Mouse (Mus musculus): ENCODE measurements around the gene Nktr. TPM values are rescaled to one million over a fixed set of nuclear protein-coding genes. Genes with fewer than 3 reads are reported as not detected.
A peak's percentile ranks its signal among the peaks of the same experiment; 100 is the strongest.

Nktr gene
- polyA plus RNA-seq, 1 experiment from 2014 or later: 84.1 TPM

DNA sequence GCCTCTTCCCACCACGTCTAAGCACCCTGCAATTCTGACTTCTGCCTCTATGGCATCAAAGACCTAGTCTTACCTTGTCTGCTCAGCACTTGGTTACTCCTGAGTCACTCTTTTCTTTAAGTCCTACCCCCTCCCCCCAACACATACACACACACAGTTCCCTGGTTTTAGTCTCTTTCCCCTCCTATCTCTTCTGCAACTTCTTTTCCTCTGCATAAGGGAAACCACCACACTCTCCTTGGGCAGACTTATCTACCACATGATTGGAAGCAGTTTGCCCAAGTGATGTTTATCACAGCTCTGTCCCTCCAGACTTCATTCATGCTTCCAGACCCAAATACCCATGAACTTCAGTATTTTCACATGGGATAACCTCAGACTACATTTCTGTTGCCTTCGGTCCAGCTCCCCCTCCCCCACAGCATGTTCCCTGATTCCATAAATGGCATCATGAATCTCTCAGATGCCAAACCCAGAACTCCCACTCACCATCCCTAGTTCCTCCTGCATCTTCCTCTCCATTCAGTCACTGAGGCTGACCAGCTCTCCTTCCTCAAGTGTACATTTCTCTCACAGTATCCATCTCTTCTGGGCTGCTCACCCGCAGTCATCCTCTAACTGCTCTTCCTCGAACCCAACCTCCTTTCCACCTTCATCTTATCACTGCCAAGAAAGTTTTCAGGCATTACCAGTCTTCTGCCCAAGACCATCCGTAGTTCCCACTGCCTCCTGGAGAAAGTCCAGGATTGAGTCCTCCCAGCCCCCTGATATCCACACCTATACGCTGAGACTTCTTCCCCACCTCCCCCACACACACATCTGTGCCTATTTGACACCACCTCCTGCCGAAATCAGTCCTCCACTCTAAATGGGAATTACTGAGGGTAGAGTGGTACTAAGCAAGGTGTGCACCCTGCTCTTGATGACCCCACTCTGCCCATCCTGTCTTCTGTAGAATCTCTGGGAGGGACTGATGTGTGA is 10.2 kb upstream of the Nktr start:
- Histone ChIP-seq H3K4me1 (peaks cover 34% of the 10 kb centered on the region), H3K4me2 (replicated peaks) (no peak overlapping the region), H3K4me3 (no peak overlapping the region), H3K27me3 (peaks cover 2% of the 10 kb centered on the region; the same call in 1 of the 2 replicates), H3K9me3 (no peaks in the 10 kb centered on the region), H3K36me3 (peaks cover 16% of the 10 kb centered on the region), H3K27ac (no peak overlapping the region), H3K9ac (no peak overlapping the region)
- WGBS: 67% methylated on average over 7 of the region's 7 CpGs
- ATAC-seq (ENCODE audit: low FRiP score, low read depth): no peak

DNA sequence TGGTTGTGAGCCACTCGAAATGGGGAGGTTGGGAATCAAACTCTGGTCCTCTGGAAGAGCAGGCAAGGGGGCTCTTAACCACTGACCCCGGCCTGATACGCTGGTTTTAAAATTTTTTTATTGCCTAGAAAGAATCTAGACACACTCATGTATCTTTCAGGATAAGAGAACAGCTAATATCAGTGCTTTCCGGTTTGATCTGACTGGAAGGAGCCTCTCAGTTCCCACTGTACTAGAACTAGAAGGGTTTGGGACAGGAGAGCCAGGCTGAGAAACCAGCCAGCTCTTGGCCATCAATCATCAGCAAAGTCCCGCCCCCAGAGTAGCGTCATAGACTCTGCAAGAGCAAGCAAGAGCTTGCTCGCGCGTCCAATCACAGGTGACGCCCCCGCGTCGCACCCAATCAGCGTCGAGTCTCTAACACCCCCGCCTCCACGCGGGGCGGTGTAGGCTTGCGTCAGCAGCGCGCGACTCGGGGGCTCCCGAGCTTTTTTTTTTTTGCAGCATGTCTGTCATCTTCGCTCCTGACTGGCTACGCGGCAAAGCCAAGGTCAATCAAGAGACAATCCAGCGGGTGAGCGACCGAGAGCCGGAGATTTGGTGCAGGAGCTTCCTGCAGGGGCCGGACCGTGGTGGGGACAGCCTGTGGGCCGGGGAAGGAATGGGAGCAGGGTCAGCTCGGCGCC is 8.9 kb upstream of the Nktr start, which contains the start of gene Ss18l2:
Gene Ss18l2 (plus strand): TSS at position 432 of the 686 bp plus-strand sequence.
- Histone ChIP-seq H3K4me3 (peak within 1 kb of the TSS; percentile 78), H3K27me3 (peaks cover 2% of the 10 kb centered on the region; the same call in 1 of the 2 replicates), H3K9me3 (no peaks in the 10 kb centered on the region), H3K9ac (peak within 1 kb of the TSS; percentile 95), H3K27ac (peak within 1 kb of the TSS; percentile 80), H3K36me3 (peaks cover 17% of the 10 kb centered on the region), H3K4me1 (peaks cover 27% of the 10 kb centered on the region), H3K4me2 (replicated peaks) (peak within 1 kb of the TSS; percentile 89)
- ATAC-seq (ENCODE audit: low FRiP score, low read depth): peak; percentile 100
- WGBS: 5% methylated on average over 37 of the region's 37 CpGs

DNA sequence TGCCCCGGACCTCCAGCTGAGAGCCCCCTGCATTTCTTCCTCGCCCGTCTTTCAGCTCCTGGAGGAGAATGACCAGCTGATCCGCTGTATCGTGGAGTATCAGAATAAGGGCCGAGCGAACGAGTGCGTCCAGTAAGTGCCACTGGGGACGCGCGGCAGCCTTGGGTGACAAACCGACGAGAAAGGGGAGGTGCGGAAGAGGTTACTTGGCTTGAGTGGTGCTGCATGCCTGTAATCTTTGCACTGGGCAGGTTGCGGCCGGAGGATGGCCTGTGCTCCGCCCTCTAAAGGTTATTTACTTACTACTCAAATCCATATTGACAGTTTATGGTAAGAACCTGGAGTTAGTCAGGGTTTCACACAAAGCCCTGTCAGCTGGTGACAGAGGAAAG is 8.4 kb upstream of the Nktr start:
- peaks cover 21% of the 10 kb centered on the region for H3K4me1 ChIP-seq
- peak overlapping the region; percentile 78 for H3K4me3 ChIP-seq
- H3K27me3 ChIP-seq: peaks cover 2% of the 10 kb centered on the region; the same call in 1 of the 2 replicates
- H3K27ac ChIP-seq: peak overlapping the region; percentile 80
- 0% methylated on average over 18 of the region's 18 CpGs for WGBS
- peak overlapping the region; percentile 89 for H3K4me2 ChIP-seq (replicated peaks)
- peak; percentile 9; the same call in 1 of the 2 replicates for ATAC-seq (ENCODE audit: low FRiP score, low read depth)
- H3K9ac ChIP-seq: peak overlapping the region; percentile 95
- peaks cover 17% of the 10 kb centered on the region for H3K36me3 ChIP-seq
- H3K9me3 ChIP-seq: no peaks in the 10 kb centered on the region

DNA sequence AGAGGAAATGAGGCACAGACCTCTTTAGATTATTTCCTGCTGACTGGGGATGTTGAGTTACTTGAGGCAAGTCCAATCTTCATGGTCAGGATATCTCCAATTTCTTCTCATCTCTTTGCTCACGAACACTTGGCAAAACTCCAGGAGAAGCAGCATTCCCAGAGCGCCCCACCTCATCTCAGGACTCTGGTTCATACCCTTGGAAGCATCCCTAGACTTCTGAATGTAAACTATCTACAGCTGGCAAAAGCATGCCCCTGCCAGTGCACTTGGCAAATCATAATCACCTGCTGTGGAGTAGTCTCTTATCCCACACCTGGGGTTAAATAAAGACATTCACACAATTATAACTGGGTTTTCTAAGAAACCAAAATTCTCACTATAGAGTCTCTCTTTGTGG is 1.9 kb upstream of the Nktr start:
- H3K4me2 ChIP-seq (replicated peaks): no peak overlapping the region
- WGBS: 77% methylated on average over 2 of the region's 2 CpGs

DNA sequence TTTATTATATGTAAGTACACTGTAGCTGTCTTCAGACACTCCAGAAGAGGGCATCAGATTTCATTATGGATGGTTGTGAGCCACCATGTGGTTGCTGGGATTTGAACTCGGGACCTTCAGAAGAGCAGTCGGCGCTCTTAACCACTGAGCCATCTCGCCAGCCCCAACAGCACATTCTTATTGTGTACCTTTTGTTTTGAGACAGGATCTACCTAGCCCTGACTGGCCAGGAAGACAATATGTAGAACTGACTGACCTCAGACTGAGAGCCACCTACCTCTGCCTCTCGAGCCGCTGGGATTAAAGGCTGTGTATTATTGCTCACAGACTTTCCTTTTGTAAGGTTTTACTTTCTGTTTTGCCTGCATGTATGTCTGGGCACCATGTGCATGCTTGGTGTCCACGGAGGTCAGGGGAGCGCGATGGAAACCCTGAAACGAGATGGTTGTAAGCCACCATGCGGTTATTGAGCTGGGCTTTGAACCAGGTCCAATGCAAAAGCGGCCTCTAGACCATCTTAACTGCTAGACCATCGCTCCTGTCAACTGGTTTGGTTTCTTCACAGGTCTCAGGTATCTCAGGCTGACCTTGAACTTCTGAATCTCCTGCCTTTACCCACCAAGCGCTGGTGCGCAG is 781 bp upstream of the Nktr start:
- peak overlapping the region; percentile 73 for H3K9ac ChIP-seq
- peaks cover 7% of the 10 kb centered on the region for H3K36me3 ChIP-seq
- H3K9me3 ChIP-seq: no peaks in the 10 kb centered on the region
- WGBS: 71% methylated on average over 15 of the region's 15 CpGs
- peak overlapping the region; percentile 70 for H3K4me2 ChIP-seq (replicated peaks)
- no peak for ATAC-seq (ENCODE audit: low FRiP score, low read depth)
- H3K27ac ChIP-seq: peak overlapping the region; percentile 94
- peak overlapping the region; percentile 88 for H3K4me3 ChIP-seq
- H3K27me3 ChIP-seq: no peaks in the 10 kb centered on the region
- H3K4me1 ChIP-seq: peaks cover 15% of the 10 kb centered on the region

More for the DNA sequence above, 1.9 kb upstream of the Nktr start:
- H3K27me3 ChIP-seq: no peaks in the 10 kb centered on the region
- H3K4me1 ChIP-seq: peaks cover 15% of the 10 kb centered on the region
- H3K9me3 ChIP-seq: no peaks in the 10 kb centered on the region
- no peak overlapping the region for H3K4me3 ChIP-seq
- peaks cover 17% of the 10 kb centered on the region for H3K36me3 ChIP-seq
- H3K27ac ChIP-seq: no peak overlapping the region
- ATAC-seq (ENCODE audit: low FRiP score, low read depth): no peak
- no peak overlapping the region for H3K9ac ChIP-seq

DNA sequence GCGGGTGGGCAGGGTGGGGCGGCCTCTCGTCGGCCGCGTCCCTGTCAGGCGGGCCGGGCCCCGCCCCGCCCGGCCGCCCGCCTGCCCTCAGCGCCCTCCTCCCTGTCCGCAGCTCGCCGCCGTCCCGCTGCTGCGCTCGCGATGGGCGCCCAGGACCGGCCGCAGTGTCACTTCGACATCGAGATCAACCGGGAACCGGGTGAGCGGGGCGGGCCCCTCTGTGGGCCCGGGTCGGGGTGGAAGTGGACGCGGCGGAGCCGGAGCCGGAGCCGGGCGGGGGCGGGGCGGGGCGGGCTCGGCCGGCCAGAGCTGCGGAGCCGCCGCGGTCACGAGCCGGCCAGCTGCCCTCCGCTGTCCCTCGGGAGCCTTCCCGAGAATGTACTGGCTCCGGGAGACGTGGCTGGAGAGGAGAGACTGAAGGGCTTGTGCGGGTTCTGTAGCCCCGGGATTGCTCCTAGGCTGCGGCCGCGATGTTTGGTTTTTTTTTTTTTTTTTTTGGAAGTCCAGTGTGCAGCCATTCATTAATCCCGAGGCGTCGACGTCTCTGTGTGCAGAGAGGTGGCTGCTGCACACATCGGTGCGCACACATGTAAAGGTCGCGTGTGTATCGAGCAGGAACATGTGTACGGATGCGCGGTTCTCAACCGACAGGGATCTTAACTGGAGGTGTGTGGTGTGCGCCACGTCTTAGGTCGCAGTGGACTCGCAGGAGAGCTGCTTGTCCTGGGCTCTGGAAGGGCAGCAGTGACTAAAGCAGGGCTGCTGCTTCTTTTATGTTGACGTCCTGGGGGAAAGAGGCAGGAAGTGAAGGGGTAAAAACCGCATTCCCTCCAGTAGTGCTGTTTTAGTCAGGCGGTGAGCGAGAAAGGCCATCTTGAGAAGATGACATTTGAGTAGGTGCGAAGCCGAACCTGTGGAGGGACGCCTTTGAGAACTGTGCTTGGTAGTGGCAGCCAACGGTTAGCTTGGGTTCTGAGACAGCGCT is 670 bp downstream of the Nktr start:
- Histone ChIP-seq H3K27ac (peak overlapping the region; percentile 94), H3K4me1 (peaks cover 16% of the 10 kb centered on the region), H3K27me3 (no peaks in the 10 kb centered on the region), H3K9ac (peak overlapping the region; percentile 94), H3K4me2 (replicated peaks) (peak overlapping the region; percentile 86), H3K9me3 (no peaks in the 10 kb centered on the region), H3K4me3 (peak overlapping the region; percentile 88), H3K36me3 (no peaks in the 10 kb centered on the region)
- peak; percentile 10 for ATAC-seq (ENCODE audit: low FRiP score, low read depth)
- under 1% methylated on average over 75 of the region's 87 CpGs for WGBS

DNA sequence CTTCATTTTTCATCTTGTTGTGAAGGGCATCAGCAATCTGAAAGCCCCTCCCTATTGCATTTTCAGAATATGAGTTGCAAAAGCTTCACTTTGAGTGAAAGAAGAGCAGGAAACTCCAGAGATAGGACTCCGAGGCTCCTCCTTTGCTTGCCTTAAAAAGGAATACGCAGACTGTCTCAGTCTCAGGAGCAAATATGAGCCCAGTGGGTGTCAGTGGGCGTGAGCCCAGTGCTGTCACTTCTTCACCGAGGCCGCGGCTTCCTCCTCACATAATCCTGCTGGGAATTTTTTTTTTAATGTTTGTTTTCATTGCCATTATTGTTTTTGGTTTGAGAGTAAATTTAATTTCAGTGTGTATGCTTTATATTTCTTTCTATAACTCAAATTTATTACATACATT is 21.5 kb downstream of the Nktr start:
- H3K9ac ChIP-seq: no peak overlapping the region
- 93% methylated on average over 6 of the region's 6 CpGs for WGBS

DNA sequence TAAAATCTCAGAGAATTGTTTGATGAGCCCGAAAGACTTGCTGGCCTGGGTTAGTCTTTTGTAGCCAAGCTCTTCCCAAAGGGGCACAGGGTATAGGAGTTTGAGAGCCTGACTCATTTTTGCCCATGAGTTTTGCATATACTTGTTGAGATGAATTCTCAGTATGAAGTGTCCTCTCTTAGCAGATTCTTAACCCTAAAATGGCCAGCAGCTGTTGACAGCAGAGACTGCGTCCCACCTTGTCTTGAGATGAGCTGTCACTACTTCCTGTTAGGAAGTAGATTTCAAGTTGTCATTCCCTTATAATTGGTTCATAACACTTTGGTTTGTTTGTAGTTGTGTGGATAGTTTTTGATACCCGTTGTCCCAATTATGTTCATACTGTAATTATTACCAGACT is 22.2 kb downstream of the Nktr start:
- Histone ChIP-seq H3K4me2 (replicated peaks) (no peak overlapping the region), H3K9me3 (no peaks in the 10 kb centered on the region), H3K27me3 (no peaks in the 10 kb centered on the region), H3K4me1 (no peaks in the 10 kb centered on the region), H3K36me3 (peaks cover 54% of the 10 kb centered on the region), H3K4me3 (no peak overlapping the region), H3K27ac (no peak overlapping the region), H3K9ac (no peak overlapping the region)
- 91% methylated on average over 3 of the region's 3 CpGs for WGBS
- no peak for ATAC-seq (ENCODE audit: low FRiP score, low read depth)

More for the DNA sequence above, 21.5 kb downstream of the Nktr start:
- H3K9me3 ChIP-seq: no peaks in the 10 kb centered on the region
- ATAC-seq (ENCODE audit: low FRiP score, low read depth): no peak
- H3K4me3 ChIP-seq: no peak overlapping the region
- H3K4me1 ChIP-seq: no peaks in the 10 kb centered on the region
- no peak overlapping the region for H3K4me2 ChIP-seq (replicated peaks)
- no peaks in the 10 kb centered on the region for H3K27me3 ChIP-seq
- peaks cover 53% of the 10 kb centered on the region for H3K36me3 ChIP-seq
- H3K27ac ChIP-seq: no peak overlapping the region

DNA sequence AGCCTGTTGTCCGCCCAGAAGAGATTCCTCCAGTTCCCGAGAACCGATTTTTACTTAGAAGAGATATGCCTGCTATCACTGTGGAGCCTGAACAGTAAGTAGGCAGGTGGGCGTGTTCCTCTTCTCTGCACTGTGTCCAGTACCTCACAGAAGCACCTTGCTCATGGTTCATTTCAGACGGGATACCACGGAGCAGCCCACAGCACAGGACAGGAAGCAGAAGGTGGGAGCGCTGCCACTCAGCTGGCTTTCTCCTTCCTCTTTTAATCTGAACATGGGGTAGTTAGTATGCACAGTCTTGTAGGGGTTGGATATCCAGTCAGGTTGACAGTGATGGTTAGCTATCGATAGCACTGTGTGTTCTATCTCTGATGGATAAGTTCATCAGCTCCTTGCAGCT is 25.1 kb downstream of the Nktr start:
- H3K4me1 ChIP-seq: no peaks in the 10 kb centered on the region
- H3K27me3 ChIP-seq: no peaks in the 10 kb centered on the region
- H3K4me2 ChIP-seq (replicated peaks): no peak overlapping the region
- H3K9ac ChIP-seq: no peak overlapping the region
- no peaks in the 10 kb centered on the region for H3K9me3 ChIP-seq
- 92% methylated on average over 8 of the region's 8 CpGs for WGBS
- no peak overlapping the region for H3K27ac ChIP-seq
- H3K36me3 ChIP-seq: peaks cover 82% of the 10 kb centered on the region
- no peak overlapping the region for H3K4me3 ChIP-seq
- no peak for ATAC-seq (ENCODE audit: low FRiP score, low read depth)

DNA sequence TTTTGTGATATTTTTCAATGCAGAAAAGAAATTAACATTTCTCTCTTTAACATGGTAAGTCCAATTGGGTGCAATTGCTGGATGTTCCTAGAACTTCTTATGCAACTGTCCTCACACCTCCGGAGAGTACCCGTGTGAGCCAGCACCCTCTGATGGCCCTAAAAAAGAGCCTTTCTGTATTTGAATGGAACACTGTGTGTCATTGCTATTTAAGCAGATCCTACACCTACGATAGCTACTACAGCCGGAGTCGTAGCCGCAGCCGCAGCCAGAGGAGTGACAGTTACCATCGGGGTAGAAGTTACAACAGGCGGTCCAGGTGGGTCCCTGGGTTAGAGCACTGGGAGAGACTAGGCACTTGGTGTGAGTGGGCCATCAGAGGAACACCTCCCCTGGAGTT is 33.8 kb downstream of the Nktr start:
- Histone ChIP-seq H3K9ac (no peak overlapping the region), H3K27ac (no peak overlapping the region), H3K4me3 (no peak overlapping the region), H3K4me1 (peaks cover 12% of the 10 kb centered on the region), H3K4me2 (replicated peaks) (no peak overlapping the region), H3K27me3 (no peaks in the 10 kb centered on the region), H3K9me3 (no peaks in the 10 kb centered on the region), H3K36me3 (peaks cover 88% of the 10 kb centered on the region)
- ATAC-seq (ENCODE audit: low FRiP score, low read depth): no peak
- 95% methylated on average over 9 of the region's 9 CpGs for whole genome bisulfite sequencing

DNA sequence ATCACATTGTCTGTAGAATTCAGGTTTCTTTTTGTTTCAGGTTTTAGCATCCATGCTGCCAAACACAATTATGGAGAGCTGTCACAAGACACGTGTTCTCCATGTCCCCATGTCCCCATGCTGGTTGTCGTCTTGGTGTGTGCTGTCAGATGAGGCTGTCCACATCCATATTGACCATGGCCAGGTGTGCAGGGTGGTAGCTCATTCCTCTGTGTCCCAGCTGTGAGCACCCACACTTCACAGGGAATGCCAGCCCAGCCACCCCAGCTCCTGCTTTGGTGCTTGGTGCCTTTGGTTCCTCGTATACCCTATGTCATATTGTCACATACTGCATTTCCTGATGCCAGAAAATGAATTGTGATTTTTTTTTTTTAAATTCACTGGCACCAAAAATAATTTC is 35.7 kb downstream of the Nktr start:
- Histone ChIP-seq H3K4me1 (peaks cover 25% of the 10 kb centered on the region), H3K4me3 (no peak overlapping the region), H3K27ac (no peak overlapping the region), H3K9ac (no peak overlapping the region), H3K4me2 (replicated peaks) (no peak overlapping the region), H3K27me3 (no peaks in the 10 kb centered on the region), H3K9me3 (no peaks in the 10 kb centered on the region), H3K36me3 (peaks cover 69% of the 10 kb centered on the region)
- WGBS: 85% methylated on average over 3 of the region's 3 CpGs
- no peak for ATAC-seq (ENCODE audit: low FRiP score, low read depth)

Measured in limb, embryonic 13.5 days (tissue).